Mouse (Mus musculus) embryo, embryonic 11.5 days (tissue): ENCODE measurements around the gene Fancc.

Experiments
- DNase-seq: peaks from one replicate; pipeline ENCODE4 v3.0.0-alpha.2; 2012; ENCODE audit warnings: low read depth, low spot score

The Fancc gene

GRCm38 (mm10) chr13:63246332-63246940 is 250.6 kb downstream of the Fancc start:
- no peak for DNase-seq

GRCm38 (mm10) chr13:63245812-63246211 is 251.3 kb downstream of the Fancc start:
- no peak for DNase-seq

- no peak for DNase-seq
Measured at GRCm38 (mm10) chr13:63245218-63245617, 251.9 kb downstream of the Fancc start.

GRCm38 (mm10) chr13:63244425-63244824 is 252.7 kb downstream of the Fancc start:
- no peak for DNase-seq

- DNase-seq: no peak
Measured at GRCm38 (mm10) chr13:63243586-63243985, 253.5 kb downstream of the Fancc start.

GRCm38 (mm10) chr13:63242401-63243192 is 254.5 kb downstream of the Fancc start:
- no peak for DNase-seq

GRCm38 (mm10) chr13:63241665-63242064 is 255.4 kb downstream of the Fancc start:
- no peak for DNase-seq

GRCm38 (mm10) chr13:63240835-63241234 is 256.2 kb downstream of the Fancc start:
- DNase-seq: no peak

- DNase-seq: peak; percentile 41
Measured at GRCm38 (mm10) chr13:63239877-63240671, 257.0 kb downstream of the Fancc start.

- no peak for DNase-seq
Measured at GRCm38 (mm10) chr13:63239301-63239804, 257.7 kb downstream of the Fancc start.

GRCm38 (mm10) chr13:63238045-63238444 is 259.0 kb downstream of the Fancc start:
- DNase-seq: no peak

- DNase-seq: no peak
Measured at GRCm38 (mm10) chr13:63236159-63236893, 260.8 kb downstream of the Fancc start.

GRCm38 (mm10) chr13:63235551-63235950 is 261.5 kb downstream of the Fancc start:
- DNase-seq: no peak
